Mouse (Mus musculus): ENCODE measurements at regions not wholly inside any gene's neighbourhood (a gene's known extent, or its start where the extent isn't known, plus 50 kb on each side); places are given as distances from the start of the nearest gene placed in this dataset.

DNA sequence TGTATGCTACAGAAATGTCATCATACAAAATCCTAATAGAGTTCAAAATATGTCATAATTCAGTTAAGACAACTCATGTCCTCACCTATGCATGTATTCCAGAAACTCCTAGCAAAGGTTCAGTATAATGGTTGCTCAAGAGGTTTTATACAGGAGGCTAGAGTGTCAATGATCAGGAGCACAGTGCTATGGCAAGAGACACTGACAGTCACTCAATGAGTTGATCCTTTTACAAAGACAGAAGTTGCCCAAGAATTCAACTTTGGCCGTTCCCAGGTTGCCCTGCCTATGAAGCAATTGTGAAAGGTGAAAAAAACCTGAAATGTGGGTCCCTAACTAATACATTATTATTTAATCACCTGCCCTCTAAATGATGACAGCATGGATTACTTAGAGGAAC, 850.5 kb downstream of the Efna5 start:
- H3K4me3 ChIP-seq (ENCODE audit: low read length): no peak overlapping the region
- no peaks in the 10 kb centered on the region for H3K4me1 ChIP-seq (ENCODE audit: control insufficient read depth, insufficient read depth, low read length)
- no peak overlapping the region for H3K9ac ChIP-seq (ENCODE audit: low read depth, low read length)
- no peaks in the 10 kb centered on the region for H3K9me3 ChIP-seq (ENCODE audit: control insufficient read depth, low read length)
- 89% methylated on average over 1 of the region's 1 CpGs for WGBS
- no peaks in the 10 kb centered on the region for H3K27me3 ChIP-seq (ENCODE audit: control insufficient read depth, insufficient read depth, low read length)
- H3K36me3 ChIP-seq (ENCODE audit: control insufficient read depth, insufficient read depth, low read length): no peaks in the 10 kb centered on the region
- no peak for ATAC-seq (ENCODE audit: low FRiP score, low TSS enrichment)
- no peak overlapping the region for H3K27ac ChIP-seq (ENCODE audit: low read depth, low read length)
- H3K4me2 ChIP-seq (replicated peaks; ENCODE audit: low read depth, low read length): no peak overlapping the region
